Mouse (Mus musculus) kidney, adult 8-10 months (tissue): Measurements from ENCODE around the gene Mcpt9.
"Not testable (repeated sequence)": the region's sequence is repeated elsewhere in the genome, so short reads cannot be mapped to it uniquely, and the experiment has no call there.

Experiments used
- DNase-seq, 2 experiments: peaks; one replicate each; pipeline ENCODE4 v3.0.0; 2022

Gene Mcpt9

GRCm38 (mm10) chr14:56030395-56030794 lies at the start of gene Mcpt9:
Gene Mcpt9, minus strand, starts transcription at chr14:56030495.
- not testable (repeated sequence) for DNase-seq

GRCm38 (mm10) chr14:56062213-56062612 lies 31.9 kb upstream of the Mcpt9 start, which contains the start of gene Mcpt4:
Gene Mcpt4, minus strand, starts transcription at chr14:56062313.
- not testable (repeated sequence) for DNase-seq

- no peak for DNase-seq
Observed at GRCm38 (mm10) chr14:56057722-56058121, 27.4 kb upstream of the Mcpt9 start.

- DNase-seq = no peak
Observed at GRCm38 (mm10) chr14:56055408-56055807, 25.1 kb upstream of the Mcpt9 start.

GRCm38 (mm10) chr14:56041792-56042191 lies 11.5 kb upstream of the Mcpt9 start, which contains the start of gene Mcpt2:
Gene Mcpt2, plus strand, starts transcription at chr14:56042041.
- not testable (repeated sequence) for DNase-seq

- no peak for DNase-seq
Observed at GRCm38 (mm10) chr14:56034433-56034832, 4.1 kb upstream of the Mcpt9 start.

GRCm38 (mm10) chr14:56021305-56021704 lies 9.0 kb downstream of the Mcpt9 start:
- DNase-seq = not testable (repeated sequence)

GRCm38 (mm10) chr14:56019446-56019845 lies 10.8 kb downstream of the Mcpt9 start:
- DNase-seq = no peak

GRCm38 (mm10) chr14:56017671-56018070 lies 12.6 kb downstream of the Mcpt9 start, which contains the start of gene Mcpt1:
Gene Mcpt1, plus strand, starts transcription at chr14:56017971.
- DNase-seq = not testable (repeated sequence)

GRCm38 (mm10) chr14:56013924-56014323 lies 16.4 kb downstream of the Mcpt9 start:
- DNase-seq = no peak

GRCm38 (mm10) chr14:56013147-56013546 lies 17.1 kb downstream of the Mcpt9 start:
- DNase-seq = no peak

GRCm38 (mm10) chr14:55987464-55987863 lies 42.8 kb downstream of the Mcpt9 start:
- not testable (repeated sequence) for DNase-seq
